Mouse (Mus musculus) cortical plate, adult 2 months (tissue): ENCODE results near the gene Frmd4a.

Experiments used
- CTCF ChIP-seq: fragments of 200-500 bp; IDR thresholded peaks from 2 replicates; pipeline ENCODE4 v1.5.1; 2011; ENCODE audit warnings: mild to moderate bottlenecking, control low read depth, low read length; ENCODE audit not compliant: insufficient read depth; ENCODE audit errors: extremely low read depth
- POLR2A ChIP-seq: fragments of 200-500 bp; IDR thresholded peaks from 2 replicates; pipeline ENCODE4 v1.6.1; 2011; ENCODE audit warnings: mild to moderate bottlenecking, low read length, control low read depth; ENCODE audit not compliant: insufficient read depth; ENCODE audit errors: extremely low read depth

GRCm38 (mm10) chr2:4593878-4594387 lies 576.4 kb downstream of the Frmd4a start:
- TF ChIP-seq POLR2A: no peak
- no peak for TF ChIP-seq CTCF
